Mouse (Mus musculus): Measurements from ENCODE around the gene Vps35. TPM values are rescaled to one million over a fixed set of nuclear protein-coding genes. Genes with fewer than 3 reads are reported as not detected.

Vps35 gene
- total RNA-seq, 2 experiments from 2014 or later: 64.5 to 70.6 TPM

GRCm38 (mm10) chr8:85225688-85226087, 73.9 kb downstream of the Vps35 start, which contains the start of gene Olfr371:
TSS of gene Olfr371 (plus strand) at chr8:85225988.
- intact Hi-C loops (cut with DNase I): no loop called here
- DNase-seq (ENCODE audit: low spot score): no peak

GRCm38 (mm10) chr8:85220992-85221391, 78.6 kb downstream of the Vps35 start:
- intact Hi-C loops (cut with DNase I): no loop called here
- peak; percentile 7 for DNase-seq (ENCODE audit: low spot score)

- no peak for DNase-seq (ENCODE audit: low spot score)
- intact Hi-C loops (cut with DNase I): no loop called here
Measured at GRCm38 (mm10) chr8:85220220-85220619, 79.4 kb downstream of the Vps35 start.

Other genes with a start within 250 kb of the Vps35 start
- gene Fbxw9, start 239.7 kb downstream of the Vps35 start, total RNA-seq (2021): 1 to 10 TPM; 3.5 to 4.6 TPM
- gene Gm5741, start 231.8 kb downstream of the Vps35 start, total RNA-seq (2021): not detected
- gene Dhps, start 228.0 kb downstream of the Vps35 start, total RNA-seq (2021): 10 to 100 TPM; 26.4 to 26.5 TPM
- gene Wdr83os, start 219.1 kb downstream of the Vps35 start, total RNA-seq (2021): 10 to 100 TPM; 39.4 to 43.1 TPM
- 10 to 100 TPM; 31.8 to 35.3 TPM for gene Wdr83, start 218.5 kb downstream of the Vps35 start, total RNA-seq (2021)
- gene Man2b1, start 216.5 kb downstream of the Vps35 start, total RNA-seq (2021): 10 to 100 TPM; 24.7 to 26.5 TPM
- 1 to 10 TPM; 2.1 to 2.6 TPM for gene Zfp791, start 176.7 kb downstream of the Vps35 start, total RNA-seq (2021)
- gene Cks1brt, start 147.9 kb downstream of the Vps35 start, total RNA-seq (2021): not detected
- gene Olfr371, start 73.8 kb downstream of the Vps35 start, total RNA-seq (2021): not detected
- gene Orc6, start 170 bp downstream of the Vps35 start, total RNA-seq (2021): 1 to 10 TPM; 7.0 to 7.9 TPM
- 100 to 1,000 TPM; 367 to 440 TPM for gene Mylk3, start 86.5 kb upstream of the Vps35 start, total RNA-seq (2021)
- 10 to 100 TPM; 21.6 to 25.2 TPM for gene 4921524J17Rik, start 133.0 kb upstream of the Vps35 start, total RNA-seq (2021)
- gene Gpt2, start 192.8 kb upstream of the Vps35 start, total RNA-seq (2021): 10 to 100 TPM; 32.9 to 36.1 TPM